Mouse (Mus musculus) c-Kit-negative CD71-positive TER-119-positive erythroid progenitor cells, embryonic 14.5 days (primary cell): ENCODE measurements around the gene Prkar1b.

Experiments
- DNase-seq: peaks from one replicate; pipeline ENCODE4 v3.0.0-alpha.2; 2013; ENCODE audit warnings: low read depth, low spot score

The Prkar1b gene

GRCm38 (mm10) chr5:139110140-139110855 is 39.5 kb downstream of the Prkar1b start:
- no peak for DNase-seq

GRCm38 (mm10) chr5:139107815-139108214 is 42.0 kb downstream of the Prkar1b start:
- no peak for DNase-seq

- DNase-seq, result no peak
Measured at GRCm38 (mm10) chr5:139101783-139102182, 48.0 kb downstream of the Prkar1b start.

GRCm38 (mm10) chr5:139098991-139099972 is 50.5 kb downstream of the Prkar1b start:
- DNase-seq, result no peak

GRCm38 (mm10) chr5:139095297-139096110 is 54.3 kb downstream of the Prkar1b start:
- DNase-seq, result no peak

GRCm38 (mm10) chr5:139093534-139093933 is 56.3 kb downstream of the Prkar1b start:
- DNase-seq, result no peak

- DNase-seq, result no peak
Measured at GRCm38 (mm10) chr5:139091713-139092112, 58.1 kb downstream of the Prkar1b start.

GRCm38 (mm10) chr5:139090162-139090561 is 59.6 kb downstream of the Prkar1b start:
- no peak for DNase-seq

- DNase-seq, result no peak
Measured at GRCm38 (mm10) chr5:139088173-139088572, 61.6 kb downstream of the Prkar1b start.

- DNase-seq, result no peak
Measured at GRCm38 (mm10) chr5:139084831-139085519, 64.8 kb downstream of the Prkar1b start.

GRCm38 (mm10) chr5:139084302-139084701 is 65.5 kb downstream of the Prkar1b start:
- DNase-seq, result no peak

- no peak for DNase-seq
Measured at GRCm38 (mm10) chr5:139083841-139084240, 66.0 kb downstream of the Prkar1b start.

- no peak for DNase-seq
Measured at GRCm38 (mm10) chr5:139081370-139081769, 68.4 kb downstream of the Prkar1b start.

GRCm38 (mm10) chr5:139078156-139078462 is 71.7 kb downstream of the Prkar1b start:
- DNase-seq, result no peak

- no peak for DNase-seq
Measured at GRCm38 (mm10) chr5:139077311-139078155, 72.3 kb downstream of the Prkar1b start.

- DNase-seq, result no peak
Measured at GRCm38 (mm10) chr5:139076450-139076849, 73.4 kb downstream of the Prkar1b start.

- DNase-seq, result no peak
Measured at GRCm38 (mm10) chr5:139075791-139076190, 74.0 kb downstream of the Prkar1b start.

- DNase-seq, result peak; percentile 49
Measured at GRCm38 (mm10) chr5:139075125-139075524, 74.7 kb downstream of the Prkar1b start.

- no peak for DNase-seq
Measured at GRCm38 (mm10) chr5:139073977-139074376, 75.8 kb downstream of the Prkar1b start.

- no peak for DNase-seq
Measured at GRCm38 (mm10) chr5:139072866-139073265, 76.9 kb downstream of the Prkar1b start.
